Mouse (Mus musculus): ENCODE measurements around the gene Olfr282.
"Not testable (repeated sequence)": the region's sequence is repeated elsewhere in the genome, so short reads cannot be mapped to it uniquely, and the experiment has no call there.

The Olfr282 gene

DNA sequence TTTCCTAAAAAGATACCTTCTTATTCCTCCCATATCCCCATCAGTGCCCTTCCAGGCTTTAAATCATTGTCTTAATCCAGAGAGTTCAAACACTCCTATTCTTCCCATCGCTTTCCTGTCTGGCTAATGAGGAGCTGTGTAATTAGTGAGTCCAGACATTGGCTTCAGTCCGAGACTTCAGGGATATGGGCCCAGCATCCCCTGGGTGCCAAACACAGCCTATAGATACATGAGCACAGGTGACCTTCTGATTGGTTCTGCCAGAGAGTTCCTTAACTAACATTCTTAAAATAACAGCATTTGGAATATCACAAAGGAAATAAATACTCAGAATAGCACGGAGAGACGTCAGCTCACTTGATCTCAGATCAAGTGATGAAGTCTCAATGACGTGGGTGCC, at the start of gene Olfr282:
TSS of gene Olfr282 (plus strand) at position 301 of the 400 bp plus-strand sequence.
- not testable (repeated sequence) for DNase-seq (ENCODE audit: low read depth, low spot score)

DNA sequence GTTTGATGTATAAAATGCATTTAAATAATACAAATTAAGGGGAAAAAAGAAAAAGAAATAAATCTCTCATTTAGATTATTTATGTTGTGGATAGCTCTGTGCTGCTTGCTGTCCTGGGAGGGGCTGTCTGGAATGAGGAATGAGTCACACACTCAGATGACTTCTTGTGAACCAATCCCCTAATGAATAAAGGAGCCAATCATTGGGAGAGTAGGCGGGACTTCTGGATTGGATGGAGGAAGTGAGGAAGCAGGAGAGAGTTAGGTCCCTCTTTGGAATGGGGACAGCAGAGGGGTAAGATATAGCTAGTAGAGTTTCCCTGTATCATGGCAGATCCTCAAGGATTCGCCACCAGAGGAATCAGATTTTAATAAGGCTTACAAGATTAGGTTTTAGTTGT, 43.4 kb upstream of the Olfr282 start:
- peak; percentile 70 for DNase-seq (ENCODE audit: low read depth, low spot score)

DNA sequence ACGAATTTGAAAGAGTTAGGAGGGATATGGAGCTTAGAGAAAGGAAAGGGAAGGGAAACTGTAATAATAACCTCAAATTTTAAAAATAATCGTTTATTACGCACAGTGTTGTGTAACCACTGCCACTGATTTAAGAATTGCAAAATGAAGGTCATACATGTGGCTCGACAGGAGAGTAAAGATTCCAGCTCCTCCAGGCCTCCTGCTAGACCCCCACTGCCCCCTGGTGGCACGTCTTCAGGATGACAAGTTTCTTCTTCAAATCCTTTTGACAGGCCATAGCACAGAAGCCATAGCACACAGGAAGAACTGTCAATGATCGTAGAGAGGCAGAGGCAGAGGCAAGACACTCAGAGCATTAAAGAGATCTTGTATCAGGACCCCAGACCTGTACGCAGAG, 41.2 kb upstream of the Olfr282 start:
- DNase-seq (ENCODE audit: low read depth, low spot score): peak; percentile 90

DNA sequence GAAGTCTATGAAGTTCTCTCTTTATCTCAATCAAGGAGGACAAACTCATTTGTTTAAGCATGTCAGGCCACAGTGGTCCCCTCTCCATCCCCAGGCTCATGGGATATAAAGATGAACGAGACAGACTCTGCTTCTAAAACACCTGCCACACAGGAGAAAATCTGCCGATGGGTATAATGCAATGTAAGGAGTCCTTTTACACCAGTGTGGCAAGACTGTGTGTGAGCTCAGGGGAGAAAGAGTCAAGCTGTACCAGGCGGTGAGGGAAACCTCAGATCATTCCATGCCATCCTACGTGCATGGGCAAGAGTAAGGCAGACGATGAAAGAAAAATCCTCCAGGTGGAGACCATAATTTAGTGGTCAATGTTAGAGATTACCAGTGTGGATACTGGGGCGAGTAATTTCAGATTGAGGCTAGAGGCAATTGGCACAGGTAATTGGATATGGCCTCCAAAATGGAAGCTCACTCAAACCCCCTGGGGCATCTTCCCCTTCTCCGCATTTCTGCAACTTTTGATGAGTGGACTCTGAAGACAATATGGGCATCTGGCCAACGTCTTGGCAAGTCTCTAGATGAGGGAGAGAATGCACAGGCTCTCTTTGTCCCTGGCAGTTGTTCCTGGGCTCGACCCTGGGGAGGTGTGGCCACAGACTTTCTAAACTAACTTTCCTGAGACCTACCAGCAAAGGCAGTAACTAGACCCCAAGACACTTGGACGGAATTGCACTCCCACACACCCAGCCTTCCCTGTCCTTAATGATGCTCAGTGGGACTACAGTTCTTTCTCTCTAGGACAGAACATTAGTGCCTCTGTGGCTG, 39.7 kb upstream of the Olfr282 start:
- peak; percentile 19 for DNase-seq (ENCODE audit: low read depth, low spot score)

DNA sequence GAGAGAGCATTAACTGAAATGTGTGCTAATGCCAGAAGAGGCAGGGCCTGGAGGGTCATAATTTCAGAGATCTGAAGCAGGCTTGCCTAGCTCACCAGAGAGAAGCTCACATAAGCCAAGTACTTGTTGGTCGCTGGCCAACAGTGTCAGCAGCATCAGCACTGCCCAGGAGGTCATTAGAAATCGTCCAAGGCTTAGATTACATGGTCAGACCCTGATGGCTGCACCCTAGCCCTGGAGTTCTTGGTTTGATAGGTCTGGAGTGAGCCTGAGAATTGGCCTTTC, 39.2 kb upstream of the Olfr282 start:
- peak; percentile 36 for DNase-seq (ENCODE audit: low read depth, low spot score)

DNA sequence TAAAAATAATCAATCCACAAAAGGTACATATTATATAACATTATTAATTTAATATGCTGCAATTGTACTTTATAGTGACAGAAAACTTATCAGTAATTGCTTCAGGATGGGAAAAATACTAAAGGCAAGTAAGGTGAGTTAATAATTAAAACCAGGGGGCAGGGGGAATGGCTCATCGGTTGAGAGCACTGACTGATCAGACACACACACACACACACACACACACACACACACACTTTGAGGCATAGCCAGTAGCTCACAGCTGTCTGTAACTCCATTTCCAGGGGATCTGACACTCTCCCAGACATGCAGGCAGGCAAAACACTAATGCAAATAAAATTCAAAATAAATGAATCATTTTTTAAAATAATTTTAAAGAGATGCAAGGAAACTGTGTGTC, 33.9 kb upstream of the Olfr282 start:
- DNase-seq (ENCODE audit: low read depth, low spot score): no peak

DNA sequence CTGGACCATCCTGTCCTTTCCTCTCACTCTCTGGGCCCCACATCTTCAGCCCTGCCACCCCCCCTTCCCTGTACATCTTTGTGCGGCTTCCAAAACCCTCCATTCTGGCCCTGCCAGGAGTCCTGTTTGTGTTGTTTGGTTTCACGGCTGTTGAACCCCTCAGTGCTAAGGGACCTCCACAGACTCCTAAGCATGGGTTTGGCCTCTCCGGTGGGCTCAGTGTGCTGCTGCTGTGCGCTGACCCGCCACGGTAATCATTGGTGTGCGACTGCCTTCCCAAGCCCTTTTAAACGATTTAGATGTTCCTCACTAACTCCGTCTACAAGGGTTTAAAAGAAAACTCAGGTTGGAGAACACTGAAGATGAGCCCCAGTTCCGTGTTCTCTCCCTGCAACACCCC, 28.7 kb upstream of the Olfr282 start:
- no peak for DNase-seq (ENCODE audit: low read depth, low spot score)

DNA sequence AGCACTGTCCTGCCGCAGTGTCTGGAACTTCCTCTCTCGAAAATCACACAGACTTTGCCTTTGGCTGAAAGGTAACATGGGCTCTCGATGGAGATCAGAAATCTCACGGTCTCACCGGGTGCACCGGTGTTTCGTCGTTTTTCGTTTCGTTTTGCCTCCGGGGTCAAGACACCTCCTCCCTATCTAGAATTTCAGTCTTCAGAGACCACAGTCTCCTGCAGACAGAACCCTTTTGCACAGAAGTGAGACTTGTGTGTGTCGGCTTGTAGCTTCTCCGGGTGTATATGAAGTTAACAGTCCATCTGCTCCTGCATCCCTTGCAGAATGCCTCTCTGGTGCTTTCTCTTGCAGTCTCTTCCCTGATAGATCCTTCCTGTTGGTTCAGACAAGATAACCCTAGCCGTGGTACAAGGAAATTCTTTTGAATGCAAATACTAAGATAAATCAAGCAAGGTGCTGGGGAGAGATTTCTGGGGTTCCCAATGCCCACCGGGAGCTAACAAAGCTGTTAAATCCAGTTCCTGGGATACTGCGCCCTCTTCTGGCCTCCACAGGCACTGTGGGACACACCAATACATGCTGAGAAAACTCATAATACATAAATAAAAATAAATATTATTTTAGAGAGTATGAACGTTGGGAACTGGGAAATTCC, 22.5 kb upstream of the Olfr282 start:
- DNase-seq (ENCODE audit: low read depth, low spot score): peak; percentile 20

DNA sequence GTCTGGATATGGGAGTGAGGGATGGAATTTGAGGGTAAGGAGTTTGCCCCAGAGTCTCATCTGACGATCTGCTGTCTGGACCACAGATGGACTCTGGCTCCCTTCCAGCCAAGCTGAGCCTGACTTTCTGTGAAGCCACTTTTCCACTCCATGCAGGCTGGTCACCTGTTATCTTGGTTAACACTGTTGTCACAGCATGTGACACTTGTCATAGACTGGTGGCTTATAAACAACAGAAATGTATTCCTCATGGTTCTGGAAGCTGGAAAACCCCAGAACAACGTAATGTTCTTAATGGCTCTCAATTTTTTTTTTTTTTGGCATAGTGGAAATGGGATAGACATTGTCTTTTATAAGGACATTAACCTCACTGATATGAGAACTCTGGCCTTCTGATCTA, 21.4 kb upstream of the Olfr282 start:
- no peak for DNase-seq (ENCODE audit: low read depth, low spot score)

DNA sequence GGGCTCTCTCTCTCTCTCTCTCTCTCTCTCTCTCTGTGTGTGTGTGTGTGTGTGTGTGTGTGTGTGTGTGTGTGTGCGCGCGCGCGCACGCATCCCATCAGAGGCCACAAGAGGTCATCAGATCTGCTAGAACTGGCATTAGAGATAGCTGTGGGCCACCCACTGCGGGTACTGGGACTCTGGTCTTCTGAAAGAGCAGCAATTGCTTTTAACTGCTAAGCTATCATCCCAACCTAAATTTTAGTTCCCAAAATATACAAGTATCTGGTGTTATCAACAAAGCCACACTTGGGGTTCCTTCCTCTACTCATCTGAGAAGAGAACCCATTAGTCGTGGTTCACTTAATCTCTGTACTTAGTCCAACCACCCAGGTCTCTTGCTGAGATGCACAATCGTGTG, 20.8 kb upstream of the Olfr282 start:
- DNase-seq (ENCODE audit: low read depth, low spot score): no peak

DNA sequence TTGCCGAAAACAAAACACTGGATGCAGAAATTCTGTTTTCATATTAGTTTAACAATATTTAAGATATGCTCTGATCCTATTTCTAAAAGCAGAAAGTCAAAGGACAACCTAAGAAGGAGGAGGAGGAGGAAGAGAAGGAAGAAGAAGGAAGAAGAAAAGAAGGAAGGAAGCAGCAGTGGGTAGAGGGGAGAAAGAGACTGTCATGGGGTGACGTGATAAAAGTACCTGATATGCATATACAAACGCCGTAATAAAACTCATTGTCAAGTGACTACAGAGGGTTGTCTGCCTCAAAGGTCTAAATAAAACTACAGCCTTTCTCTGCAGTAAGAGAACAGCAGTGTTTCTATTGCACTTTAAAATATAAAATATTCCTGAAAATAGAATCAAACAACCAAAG, 15.0 kb upstream of the Olfr282 start:
- DNase-seq (ENCODE audit: low read depth, low spot score): no peak

DNA sequence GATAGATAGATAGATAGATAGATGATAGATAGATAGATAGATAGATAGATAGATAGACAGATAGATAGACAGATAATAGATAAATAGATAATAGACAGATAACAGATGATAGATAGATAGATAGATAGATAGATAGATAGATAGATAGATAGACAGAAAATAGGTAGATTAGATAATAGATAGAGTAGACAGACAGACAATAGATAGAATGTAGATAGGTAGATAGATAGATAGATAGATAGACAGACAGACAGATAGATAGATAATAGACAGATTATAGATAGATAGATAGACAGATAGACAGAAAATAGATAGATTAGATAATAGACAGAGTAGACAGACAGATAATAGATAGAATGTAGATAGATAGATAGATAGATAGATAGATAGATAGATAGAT, 14.2 kb upstream of the Olfr282 start:
- DNase-seq (ENCODE audit: low read depth, low spot score): not testable (repeated sequence)

DNA sequence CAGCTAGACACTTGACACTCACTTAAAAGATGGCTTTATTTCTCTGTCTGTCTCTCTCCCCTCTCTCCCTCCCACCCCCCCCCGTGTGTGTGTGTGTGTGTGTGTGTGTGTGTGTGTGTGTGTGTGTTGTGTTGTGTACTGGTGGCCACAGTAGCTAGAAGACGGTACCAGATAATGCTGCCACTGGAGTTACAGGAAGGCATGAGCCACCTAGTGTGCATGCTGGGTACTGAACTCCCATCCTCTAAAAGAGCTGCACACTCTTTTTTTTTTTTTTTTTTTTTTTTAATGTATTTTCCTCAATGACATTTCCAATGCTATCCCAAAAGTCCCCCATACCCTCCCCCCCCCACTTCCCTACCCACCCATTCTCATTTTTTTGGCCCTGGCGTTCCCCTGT, 13.7 kb upstream of the Olfr282 start:
- DNase-seq (ENCODE audit: low read depth, low spot score): peak; percentile 78

DNA sequence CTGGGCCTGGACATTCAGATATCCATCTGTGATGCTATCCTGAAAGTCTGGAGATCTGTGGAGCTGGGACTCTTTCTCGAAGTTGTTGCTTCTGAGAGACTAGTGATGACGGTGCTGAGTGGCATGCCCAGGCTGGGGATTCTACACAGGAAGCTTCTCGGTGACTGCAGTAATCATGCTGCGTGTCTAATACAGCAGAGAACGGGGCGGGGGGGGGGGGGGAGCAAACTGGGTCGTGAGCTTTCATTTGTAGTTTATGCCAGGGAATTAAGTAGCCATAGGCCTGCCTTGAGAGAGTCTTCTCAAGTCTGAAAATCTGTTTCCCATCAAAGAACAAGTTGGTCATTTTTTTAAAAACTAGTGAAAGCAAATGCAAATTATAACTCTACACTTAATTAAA, 12.9 kb upstream of the Olfr282 start:
- no peak for DNase-seq (ENCODE audit: low read depth, low spot score)

DNA sequence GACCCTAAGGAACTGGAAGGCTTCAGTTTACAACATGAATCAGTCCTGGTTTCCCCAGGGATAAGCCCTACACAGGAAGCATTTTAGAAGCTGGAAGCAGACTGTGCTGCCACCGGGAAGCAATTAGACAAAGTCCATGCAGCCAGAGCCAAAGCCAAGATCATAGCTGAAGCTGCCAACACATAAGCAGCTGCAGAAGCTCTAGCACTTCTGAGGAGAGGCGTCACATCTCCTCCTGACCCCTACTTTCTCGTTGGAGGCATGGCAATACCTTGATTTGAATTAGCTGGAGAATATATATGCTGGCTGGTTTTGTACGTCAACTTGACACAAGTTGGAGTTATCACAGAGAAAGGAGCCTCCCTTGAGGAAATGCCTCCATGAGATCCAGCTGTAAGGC, 10.1 kb upstream of the Olfr282 start:
- no peak for DNase-seq (ENCODE audit: low read depth, low spot score)

DNA sequence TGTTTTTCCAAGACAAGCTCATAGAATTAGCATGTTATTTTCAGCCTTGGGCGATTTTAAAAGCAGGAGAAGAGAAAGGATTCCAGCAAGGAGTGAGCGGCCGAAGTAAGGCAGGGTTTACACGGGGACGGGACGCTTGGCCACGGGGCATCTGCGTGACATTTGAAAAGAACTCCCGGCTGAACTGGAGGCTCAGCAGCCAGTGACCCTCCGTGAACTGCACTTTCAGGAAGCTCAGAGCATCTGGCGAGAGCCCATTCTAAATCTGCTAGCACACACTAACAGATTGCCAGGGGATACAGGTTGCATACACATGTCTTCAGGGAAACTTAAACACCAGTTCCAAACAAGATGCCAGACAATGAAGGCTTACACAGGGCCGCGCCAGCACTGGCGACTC, 6.7 kb upstream of the Olfr282 start:
- no peak for DNase-seq (ENCODE audit: low read depth, low spot score)

DNA sequence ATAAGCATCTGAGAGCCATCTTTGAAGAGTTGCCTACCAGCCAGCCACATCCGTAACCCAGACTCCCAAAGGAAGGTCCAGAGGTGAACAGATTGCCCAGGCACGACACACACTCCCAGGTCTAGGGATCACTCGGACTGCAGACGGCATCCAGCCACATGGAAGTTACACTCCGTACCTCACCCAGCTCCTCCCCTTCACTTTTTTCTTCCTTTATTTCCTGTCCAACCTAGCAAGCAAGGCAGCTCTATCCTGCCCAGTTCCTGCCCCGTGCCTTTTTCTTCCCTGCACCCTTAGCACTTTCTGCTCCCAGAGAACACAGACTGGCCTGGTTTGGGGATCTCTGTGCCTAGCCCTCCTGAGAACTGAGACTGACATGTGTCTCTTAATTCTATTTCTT, 6.3 kb upstream of the Olfr282 start:
- no peak for DNase-seq (ENCODE audit: low read depth, low spot score)

DNA sequence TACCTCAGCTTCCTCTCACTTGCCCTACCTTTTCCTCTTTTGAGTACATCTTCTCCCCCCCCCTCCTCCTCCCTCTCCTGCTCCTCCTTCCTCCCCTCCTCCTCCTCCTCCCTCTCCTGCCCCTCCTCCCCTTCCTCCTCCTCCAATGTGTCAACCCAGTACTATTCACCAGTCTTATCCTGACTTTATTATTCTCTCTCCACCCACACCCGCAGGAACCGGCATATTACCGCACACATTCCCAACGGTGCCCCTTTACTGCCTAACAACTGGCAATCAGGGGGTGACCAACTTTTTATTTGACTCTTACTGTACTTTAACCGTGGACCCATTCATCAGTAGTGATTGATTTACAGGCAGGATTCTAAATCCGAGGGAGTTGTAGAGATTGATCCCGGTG, 5.8 kb upstream of the Olfr282 start:
- no peak for DNase-seq (ENCODE audit: low read depth, low spot score)

DNA sequence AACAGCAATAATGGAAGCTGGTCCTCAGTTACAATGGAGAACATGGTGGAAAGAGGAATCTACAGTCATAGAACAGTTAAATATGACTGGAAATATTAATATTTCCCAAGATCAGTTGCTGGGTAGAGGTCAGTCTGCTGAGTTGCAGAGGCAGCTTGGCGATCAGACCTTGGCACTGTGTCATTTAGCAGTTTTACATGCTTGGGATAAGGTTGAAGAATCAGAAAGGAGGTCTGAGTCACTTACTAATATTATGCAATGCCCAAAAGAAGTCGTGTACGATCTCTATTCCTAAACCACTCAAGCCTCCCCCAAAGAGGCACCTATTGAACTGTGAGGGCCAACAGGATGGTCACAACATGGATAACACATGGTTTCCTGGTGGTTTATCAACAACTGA, 13.5 kb downstream of the Olfr282 start:
- DNase-seq (ENCODE audit: low read depth, low spot score): no peak

DNA sequence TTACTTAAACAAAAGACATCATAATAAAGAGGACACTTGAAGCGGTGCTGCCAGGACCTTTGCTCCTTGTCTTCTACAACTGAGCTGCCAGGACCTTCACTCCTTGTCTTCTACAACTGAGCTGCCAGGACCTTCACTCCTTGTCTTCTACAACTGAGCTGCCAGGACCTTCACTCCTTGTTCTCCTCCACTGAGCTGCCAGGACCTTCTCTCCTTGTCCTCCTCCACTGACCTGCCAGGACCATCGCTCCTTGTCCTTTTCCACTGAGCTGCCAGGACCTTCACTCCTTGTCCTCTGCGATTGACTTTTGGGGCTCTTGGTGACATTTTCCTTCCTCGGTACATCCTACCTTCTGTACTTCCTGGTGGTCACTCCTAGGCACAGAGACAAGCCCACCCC, 17.5 kb downstream of the Olfr282 start:
- DNase-seq (ENCODE audit: low read depth, low spot score): no peak

DNA sequence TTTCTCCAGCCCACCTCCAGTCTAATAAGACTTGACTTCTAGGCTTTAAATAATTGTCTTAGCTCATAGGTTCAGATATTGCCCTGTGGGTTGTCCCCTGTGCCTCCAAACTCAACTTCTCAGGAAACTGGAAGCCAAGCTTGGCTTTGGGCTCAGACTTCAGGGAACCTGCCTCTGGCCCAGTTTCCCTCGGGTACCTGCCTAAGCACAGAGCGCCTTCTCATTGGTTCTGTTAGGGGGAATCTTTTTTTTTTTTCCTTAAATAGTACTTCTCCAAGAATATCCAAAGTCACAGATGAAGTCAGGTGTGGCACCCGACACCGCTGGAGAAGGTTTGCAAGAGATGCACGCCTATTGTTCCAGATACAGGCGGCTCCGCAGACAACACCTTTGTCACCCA, 21.3 kb downstream of the Olfr282 start, which contains the start of gene Olfr281:
TSS of gene Olfr281 (plus strand) at position 301 of the 400 bp plus-strand sequence.
- no peak for DNase-seq (ENCODE audit: low read depth, low spot score)

DNA sequence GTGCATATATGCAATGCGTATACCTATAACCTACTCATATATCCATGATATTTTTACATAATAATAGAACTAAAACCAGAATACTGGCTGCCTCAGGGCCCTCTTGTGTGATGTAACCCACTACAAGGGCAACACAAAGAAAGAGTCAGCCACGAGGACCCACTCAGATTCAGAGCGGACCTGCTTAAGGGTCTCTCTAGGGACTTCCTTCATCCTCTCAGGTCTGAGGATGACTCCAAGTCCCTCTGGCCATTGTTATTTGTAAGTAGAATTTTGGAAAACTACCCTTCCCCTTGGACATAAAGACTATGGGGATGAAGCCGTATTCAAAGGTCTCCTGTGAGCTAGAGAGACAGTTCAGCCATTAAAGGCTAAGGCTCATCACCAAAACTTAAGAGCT, 38.6 kb downstream of the Olfr282 start, which contains the start of gene OR5BS1P:
TSS of gene OR5BS1P (plus strand) at position 301 of the 400 bp plus-strand sequence.
- DNase-seq (ENCODE audit: low read depth, low spot score): no peak

DNA sequence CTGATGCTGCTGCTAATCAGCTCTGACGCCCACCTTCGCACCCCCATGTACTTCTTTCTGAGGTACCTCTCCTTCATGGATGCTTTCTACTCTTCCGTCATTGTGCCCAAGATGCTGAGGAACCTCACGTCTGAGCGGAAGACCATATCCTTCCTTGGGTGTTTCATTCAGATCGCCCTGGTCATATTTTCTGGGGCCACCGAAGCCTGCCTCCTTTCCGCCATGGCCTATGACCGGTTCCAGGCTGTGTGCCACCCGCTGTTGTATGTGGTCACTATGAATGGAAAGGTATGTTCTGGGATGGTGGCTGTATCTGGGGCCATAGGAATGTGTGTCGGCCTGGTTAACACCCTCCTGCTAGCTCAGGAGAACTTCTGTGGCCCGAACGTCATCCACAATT, 40.5 kb downstream of the Olfr282 start:
- no peak for DNase-seq (ENCODE audit: low read depth, low spot score)
